Mouse (Mus musculus) cortical plate, adult 2 months (tissue): ENCODE results near the gene Svep1.

Experiments
- CTCF ChIP-seq: fragments of 200-500 bp; IDR thresholded peaks from 2 replicates; pipeline ENCODE4 v1.5.1; 2011; ENCODE audit warnings: mild to moderate bottlenecking, control low read depth, low read length; ENCODE audit not compliant: insufficient read depth; ENCODE audit errors: extremely low read depth
- POLR2A ChIP-seq: fragments of 200-500 bp; IDR thresholded peaks from 2 replicates; pipeline ENCODE4 v1.6.1; 2011; ENCODE audit warnings: mild to moderate bottlenecking, low read length, control low read depth; ENCODE audit not compliant: insufficient read depth; ENCODE audit errors: extremely low read depth

DNA sequence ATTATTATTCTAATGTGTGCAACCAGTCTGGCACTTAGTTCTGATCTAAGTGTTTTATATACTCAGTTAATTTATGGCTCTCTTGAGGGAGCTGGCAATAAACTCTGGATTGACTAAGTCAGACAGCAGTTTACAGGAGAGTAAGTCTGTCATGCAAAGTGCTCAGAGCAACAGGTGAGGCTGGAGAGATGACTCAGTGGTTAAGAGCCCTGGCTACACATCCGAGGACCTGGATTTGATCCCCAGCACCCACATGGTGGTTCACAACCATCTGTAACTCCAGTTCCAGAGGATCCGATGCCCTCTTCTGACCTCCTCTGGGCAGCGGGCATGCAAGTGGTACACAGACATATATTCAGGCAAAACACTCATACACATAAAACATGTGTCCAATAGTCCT, 162.3 kb downstream of the Svep1 start:
- TF ChIP-seq POLR2A (no peak), CTCF (no peak)
